Mouse (Mus musculus): ENCODE measurements around the gene Proser2.

Gene Proser2

DNA sequence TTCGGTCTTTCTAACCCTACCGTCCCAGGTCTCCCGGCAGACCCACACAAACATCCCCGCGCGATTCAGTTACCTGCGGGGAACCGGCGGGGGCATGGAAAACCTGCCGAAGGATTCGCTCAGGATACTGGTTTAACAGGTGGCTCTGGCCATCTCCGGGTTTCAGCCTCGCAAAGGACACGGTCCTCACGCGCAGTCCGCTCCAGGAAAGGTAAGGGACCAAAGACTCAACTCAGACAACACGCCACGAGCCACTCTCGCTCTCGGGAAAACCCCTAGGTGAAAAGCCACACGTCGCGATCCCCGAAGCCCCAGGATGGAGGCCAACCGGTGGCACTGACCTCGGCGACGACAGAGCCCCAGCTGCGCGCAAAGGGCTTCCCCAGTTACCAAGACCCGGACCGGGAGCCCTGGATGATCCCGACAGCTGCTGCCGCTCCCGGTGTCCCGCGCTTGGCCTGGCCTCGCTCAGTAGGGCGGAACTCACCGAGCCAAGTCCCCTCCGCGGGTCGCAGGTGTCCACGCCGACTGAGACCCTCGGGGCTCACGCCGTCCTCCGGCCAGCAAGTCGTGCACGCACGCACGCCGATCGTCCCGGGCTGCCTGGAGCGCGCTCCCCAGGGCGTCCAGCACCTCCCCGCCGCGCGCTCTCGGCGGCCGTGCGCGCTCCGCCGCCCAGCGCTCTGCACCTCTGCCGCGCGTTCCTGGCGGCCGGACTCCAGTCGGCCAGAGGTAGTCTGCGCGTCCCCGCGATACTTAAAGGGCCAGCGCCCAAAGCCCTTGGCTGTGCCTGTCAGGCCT is at the start of gene Proser2:
Gene Proser2 (minus strand): TSS at position 657 of the 801 bp plus-strand sequence.
- peak; percentile 85 for DNase-seq (ENCODE audit: low read depth, low spot score)

DNA sequence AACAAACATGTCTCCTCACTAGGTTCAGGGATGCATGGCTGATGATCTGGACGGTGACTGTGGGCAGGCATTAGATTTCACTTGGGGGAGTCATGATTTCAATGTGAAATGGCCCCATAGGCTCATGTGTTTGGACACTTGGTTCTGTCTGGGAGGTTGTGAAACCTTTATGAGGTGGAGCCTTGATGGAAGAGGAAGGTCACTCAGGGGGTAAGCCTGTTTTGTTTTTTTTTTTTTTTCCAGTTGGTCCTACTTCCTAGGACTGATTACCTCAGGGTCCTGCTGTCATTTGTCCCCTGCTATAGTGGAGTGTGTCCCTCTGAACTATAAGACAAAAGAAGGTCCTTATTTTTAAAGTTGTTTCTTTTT is 49.7 kb upstream of the Proser2 start:
- DNase-seq (ENCODE audit: low read depth, low spot score): no peak

DNA sequence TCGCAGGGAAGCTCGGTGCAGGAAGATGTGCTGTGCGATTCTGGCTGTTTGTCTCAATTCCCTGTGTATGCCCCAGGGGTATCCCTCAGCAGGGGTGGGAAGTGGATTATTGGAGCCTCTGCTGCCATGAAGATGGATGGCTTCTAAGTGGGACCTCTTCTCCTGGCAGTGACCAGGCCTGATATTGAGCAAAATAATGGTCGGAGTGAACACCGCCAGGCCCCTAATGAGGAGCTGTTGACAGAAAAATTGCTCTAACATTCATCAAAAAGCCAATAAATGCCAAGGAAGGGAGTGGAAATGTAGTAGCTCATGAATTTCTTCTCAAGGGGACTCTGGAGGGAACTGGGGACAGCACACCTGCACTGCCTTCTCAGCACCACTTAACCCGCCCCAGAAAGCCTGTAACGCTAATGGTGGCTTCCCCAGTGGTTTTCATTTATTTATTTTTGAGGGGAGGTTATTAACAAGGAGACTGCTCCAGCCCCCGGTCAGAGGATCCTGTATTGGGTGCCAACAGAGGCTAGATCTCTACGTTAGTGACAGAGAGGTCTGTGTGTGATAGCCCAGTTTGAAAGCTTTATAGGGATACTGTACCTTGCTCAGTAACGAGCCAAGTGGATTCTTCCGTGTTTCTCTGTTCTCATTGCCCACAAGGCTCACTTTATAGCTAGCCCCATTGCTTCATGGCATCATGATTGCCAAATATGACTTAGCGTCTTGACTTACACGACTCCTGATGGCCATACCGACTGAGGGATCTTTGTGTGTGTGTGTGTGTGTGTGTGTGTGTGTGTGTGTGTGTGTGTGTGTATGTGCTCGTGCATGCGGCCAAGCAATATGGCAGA is 49.1 kb upstream of the Proser2 start:
- DNase-seq (ENCODE audit: low read depth, low spot score): no peak

DNA sequence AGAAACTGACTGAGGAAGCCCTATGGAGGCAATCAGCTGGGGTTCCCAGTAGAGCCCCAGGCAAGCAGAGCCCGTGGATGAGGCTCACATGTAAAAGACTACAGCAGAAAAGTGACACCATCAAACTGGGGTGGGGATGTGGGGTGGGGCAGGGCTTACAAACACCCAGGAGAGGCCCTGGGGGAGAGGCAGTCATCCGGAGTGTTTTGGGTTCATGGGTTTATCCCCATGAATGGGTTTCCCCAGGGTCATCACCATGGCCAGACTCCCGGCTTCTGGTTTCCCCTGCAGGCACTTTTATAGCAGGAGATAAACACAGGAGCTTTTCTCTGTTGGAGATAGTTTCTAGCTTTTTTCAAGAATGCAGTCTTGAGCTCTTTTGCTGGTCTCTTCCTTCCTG is 43.0 kb upstream of the Proser2 start:
- no peak for DNase-seq (ENCODE audit: low read depth, low spot score)

DNA sequence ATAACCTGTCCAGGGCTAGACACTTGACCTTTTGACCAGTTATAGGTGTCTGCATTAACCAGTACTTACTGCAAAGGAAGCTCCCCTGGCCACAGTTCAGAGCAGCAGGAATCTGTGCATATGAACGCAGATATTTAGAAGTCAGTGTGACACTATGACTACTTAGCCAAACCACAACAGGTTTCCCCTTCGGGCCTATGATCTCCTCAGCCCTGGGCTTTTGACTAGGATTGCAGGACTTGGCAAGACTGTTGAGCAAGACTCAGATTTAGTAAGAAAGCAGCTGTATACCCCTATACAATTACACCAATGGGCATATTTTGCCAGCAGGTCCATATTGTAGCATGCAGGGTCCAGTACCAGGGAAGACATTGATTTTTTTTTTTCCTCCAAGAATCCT is 38.5 kb upstream of the Proser2 start:
- DNase-seq (ENCODE audit: low read depth, low spot score): no peak

DNA sequence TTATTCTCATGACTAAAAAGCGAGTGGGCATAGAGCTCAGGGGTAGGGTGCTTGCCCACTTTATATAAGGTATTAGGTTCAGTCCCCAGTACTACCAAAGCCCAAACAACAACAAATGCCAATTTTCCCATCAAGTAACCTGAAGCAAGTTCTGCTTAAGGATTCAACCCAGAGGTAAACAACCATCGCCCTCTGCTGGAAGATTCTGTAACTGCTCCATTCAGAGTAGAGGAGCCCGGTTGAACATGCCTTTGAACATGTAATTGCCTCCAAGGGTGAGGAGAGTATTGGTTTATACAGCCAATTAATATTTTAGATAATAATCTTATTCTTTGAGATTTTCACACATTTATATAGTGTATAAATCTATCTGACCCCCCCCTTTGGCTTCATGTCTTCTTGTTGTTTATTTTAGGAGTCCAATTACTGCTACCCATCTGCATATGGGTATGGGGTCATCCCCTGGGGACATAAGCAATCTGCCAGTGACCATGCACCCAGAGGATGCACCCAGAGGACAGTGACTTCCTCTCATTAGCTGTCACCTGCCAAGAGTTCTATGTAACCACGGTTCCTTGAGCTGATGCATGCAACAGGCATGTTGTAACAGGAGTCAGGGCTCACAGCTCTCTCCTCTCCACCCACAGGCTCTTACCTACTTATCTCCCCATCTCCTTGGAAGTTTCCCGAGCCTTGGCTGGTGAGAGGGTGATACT is 38.0 kb upstream of the Proser2 start:
- peak; percentile 86 for DNase-seq (ENCODE audit: low read depth, low spot score)

DNA sequence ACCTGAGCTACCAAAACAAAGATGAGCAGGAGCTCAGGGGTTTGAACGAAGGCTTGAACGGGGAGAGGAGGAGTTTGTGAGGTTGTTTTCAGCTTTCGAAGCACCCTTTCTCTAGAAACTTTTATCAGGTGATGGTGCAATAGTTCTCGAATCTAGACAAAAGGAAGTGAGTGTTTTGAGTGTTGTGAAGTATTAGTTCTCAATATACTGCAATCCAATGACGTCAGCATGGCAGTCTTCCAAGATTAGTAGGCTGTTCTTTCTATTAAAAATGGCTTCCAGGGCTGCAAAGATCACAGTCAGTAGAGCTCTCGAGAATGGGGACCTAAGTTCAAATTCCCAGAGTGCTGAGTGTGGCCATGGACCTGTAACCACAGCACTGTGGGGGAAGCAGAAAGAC is 35.8 kb upstream of the Proser2 start:
- no peak for DNase-seq (ENCODE audit: low read depth, low spot score)

DNA sequence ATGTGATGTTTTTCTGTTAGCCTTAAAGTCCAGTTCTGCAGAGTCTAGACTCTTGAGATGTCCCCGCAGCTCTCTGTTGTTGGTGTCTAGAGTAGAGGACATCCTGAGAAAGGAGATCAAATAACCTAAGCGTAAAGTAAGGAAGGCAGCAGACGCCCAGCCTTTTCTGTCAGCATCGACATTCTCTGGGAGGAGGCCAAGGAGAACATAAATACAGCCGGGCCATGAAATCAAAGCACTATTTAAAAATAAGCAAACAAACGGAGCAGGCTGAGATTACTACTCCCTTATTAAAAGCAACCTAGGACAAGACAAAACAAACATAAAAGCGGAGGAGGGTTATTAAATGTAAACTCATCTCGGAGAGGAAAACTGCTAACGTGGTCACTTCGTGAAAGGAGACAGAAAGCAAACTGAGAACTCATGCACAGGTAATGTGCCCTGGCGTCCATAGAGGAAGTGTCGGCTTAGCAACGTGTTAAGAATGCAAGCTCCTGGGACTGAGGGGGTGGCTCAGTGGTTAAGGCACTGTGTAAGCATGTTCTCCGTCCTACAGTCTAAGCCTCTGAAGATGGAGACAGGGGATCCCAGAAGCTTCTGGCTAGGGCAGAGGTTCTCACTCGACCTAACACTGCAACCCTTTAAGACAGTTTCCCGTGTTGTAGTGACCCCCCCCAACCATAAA is 34.7 kb upstream of the Proser2 start:
- DNase-seq (ENCODE audit: low read depth, low spot score): no peak

DNA sequence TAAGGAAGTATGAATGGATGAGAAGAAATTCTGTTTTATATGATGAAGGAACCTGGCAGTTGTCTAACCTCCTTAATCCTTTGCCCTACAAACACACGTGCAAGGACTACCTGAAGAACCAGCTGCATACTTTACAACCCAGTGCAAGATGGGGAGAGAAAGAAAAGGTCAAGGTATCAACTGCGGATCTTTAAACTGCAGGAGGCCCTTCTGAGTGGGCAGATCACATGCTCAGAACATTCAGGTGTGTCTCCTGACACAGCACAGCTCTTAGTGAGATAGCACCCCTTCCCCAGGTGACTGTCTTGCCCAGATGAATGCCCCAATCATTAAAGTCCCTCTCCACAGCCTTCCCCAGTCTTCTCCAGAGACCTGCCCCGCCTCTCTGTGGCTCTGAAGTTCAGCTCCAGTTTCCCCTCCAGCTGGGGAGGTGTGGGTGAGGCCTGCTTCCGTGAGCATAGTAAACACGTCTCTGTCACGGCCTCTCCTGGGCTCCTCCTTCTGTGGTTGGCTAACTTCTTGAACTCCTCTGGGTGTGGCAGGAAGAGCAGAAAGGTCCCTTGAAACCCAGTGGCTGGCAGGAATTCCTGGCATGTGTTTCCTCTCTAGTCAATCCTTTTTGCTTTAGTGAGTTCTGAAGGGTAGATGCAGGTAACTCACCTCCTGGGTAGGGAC is 32.5 kb upstream of the Proser2 start:
- no peak for DNase-seq (ENCODE audit: low read depth, low spot score)

DNA sequence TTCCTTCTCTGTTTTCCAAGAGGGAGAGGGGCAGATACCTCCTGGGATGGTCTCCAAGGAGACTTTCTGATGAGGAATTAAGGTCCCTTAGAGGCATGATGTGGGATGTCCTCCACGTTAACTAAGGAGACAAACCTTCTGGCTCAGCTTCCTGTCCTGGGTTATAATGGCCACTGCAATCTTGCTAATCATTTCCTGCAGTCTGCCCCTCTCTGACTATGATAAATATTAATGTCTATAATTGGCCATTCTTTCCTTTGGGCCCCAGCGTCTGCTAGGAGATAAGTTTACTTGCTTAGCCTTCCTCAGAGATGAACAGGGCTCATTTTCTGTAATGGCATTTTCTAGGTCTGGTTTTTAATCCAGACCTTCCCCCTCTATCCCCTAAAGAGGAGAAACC is 29.7 kb upstream of the Proser2 start:
- DNase-seq (ENCODE audit: low read depth, low spot score): no peak

DNA sequence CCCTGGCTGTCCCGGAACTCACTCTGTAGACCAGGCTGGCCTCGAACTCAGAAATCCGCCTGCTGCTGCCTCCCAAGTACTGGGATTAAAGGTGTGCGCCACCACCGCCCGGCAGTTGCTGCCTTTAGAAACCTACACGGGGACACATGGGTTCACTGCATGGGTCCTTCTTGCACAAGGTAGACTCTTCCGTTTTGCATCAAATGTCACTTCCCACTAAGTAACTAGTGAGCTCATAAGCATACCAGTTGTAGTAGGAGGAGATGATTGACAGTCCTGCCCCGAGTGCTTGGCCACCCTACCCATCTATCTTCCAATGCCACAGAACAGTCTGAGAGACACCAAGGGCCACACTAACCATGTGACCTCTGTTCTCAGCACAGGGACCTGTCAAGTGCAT is 29.2 kb upstream of the Proser2 start:
- no peak for DNase-seq (ENCODE audit: low read depth, low spot score)

DNA sequence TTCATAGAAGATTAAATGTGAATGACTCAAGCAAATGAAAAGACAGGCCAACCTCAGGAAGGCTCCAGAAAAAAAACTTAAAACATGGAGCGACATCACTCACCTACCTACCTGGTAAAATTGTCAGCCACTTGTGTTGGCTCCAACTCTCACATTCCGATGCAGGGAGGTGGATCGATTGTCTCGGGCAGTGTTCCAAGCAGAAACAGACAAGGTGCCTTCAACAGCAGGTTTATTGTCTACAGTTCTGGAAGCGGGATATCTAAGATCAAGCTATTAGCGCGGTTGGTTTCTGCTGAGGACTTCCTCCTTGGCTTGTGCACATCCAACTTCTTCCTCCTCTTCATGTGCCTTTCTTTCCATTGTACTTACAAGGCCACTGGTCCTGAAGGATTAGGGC is 27.6 kb upstream of the Proser2 start:
- no peak for DNase-seq (ENCODE audit: low read depth, low spot score)

DNA sequence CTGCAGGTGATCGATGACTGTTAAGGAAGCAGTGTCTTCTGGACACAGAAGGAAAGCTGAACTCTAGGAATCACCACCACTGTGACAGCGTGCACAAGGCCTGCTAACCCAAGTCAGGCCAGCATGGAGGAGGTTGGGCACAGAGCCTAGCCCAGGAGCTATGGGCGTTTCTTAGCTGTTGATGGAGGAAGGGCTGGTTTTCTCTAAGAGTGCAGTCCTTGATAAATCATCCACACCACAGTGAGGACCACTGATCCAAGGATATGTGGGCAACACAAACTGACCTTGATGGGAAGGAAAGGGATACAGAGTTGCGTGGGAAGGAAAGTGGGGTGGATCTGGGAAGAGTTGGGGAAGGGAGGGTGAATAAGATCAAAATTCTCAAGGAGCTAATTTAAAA is 27.2 kb upstream of the Proser2 start:
- DNase-seq (ENCODE audit: low read depth, low spot score): no peak

DNA sequence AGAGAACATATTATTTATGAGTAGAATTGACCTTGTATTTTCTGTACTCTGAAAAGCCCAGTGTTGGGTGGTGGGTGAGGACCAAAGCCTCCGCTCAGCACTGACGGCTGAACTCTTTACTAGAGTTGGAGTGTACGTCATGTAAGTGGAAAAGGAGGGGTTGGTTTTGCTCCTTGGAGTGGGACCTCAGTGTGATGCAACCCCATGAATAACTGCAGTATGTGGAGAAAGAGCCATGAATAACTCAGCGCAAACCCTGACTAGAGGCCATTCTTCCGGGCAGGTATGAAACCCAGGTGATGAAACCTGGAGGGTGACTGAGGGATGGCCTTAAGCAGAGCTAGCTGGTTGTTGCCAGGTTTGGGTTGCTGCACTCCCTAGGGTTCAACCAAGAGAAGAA is 19.8 kb upstream of the Proser2 start:
- DNase-seq (ENCODE audit: low read depth, low spot score): no peak

DNA sequence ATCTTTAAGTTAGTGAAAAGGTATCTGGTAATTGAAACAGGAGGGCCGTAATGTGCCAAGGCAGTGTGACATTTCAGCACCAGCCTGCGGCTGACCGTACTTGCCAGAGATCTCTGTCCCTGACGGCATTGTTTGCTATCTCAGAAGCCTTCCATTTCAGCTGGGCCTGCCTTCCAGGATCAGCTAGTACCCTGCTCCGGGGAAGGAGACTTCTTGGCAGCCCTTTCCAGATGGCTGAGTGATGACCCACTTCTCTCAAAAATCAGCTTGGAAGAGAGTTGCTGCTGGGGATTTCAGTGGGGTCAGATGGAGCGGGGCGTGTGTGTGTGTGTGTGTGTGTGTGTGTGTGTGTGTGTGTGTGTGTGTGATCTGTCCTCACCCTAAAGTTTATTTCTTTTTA is 16.9 kb upstream of the Proser2 start:
- peak; percentile 49 for DNase-seq (ENCODE audit: low read depth, low spot score)

DNA sequence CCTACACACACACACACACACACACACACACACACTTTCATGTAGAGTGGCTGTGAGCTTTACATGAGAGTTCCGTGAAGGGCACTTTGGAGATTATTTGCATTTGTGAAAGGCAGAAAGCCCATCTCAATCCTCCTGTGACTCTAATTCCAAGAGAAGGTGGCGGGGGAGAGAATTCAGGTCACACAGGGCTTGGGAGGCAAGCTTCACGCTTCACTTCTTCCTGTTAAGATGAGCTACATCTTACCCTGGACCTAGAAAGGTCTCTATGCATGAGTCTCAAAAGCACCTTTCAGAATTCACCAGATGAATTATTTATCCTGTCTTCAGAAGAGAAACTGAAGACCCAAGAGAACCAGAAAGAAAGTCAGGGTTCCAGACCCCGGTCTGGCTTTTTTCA is 16.2 kb upstream of the Proser2 start:
- no peak for DNase-seq (ENCODE audit: low read depth, low spot score)

DNA sequence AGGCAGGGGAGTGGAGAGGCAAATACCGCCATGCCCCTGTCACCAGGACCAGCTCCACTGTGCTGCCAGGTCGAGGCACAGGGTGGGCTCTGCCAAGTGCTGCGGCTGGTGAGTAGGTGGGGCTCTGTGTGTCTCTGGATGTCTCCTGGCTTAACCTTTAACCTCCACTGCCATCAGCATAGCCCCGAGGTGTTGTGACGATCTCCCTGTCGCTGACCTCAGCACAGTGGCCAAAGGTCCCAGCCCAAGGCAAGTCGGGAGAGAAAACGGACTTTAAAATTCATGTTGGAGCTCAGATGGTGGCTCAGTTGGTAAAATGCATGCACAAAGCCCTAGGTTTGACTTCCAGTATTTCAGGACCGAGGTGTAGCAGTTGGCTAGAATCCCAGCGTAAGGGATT is 15.6 kb upstream of the Proser2 start:
- DNase-seq (ENCODE audit: low read depth, low spot score): no peak

DNA sequence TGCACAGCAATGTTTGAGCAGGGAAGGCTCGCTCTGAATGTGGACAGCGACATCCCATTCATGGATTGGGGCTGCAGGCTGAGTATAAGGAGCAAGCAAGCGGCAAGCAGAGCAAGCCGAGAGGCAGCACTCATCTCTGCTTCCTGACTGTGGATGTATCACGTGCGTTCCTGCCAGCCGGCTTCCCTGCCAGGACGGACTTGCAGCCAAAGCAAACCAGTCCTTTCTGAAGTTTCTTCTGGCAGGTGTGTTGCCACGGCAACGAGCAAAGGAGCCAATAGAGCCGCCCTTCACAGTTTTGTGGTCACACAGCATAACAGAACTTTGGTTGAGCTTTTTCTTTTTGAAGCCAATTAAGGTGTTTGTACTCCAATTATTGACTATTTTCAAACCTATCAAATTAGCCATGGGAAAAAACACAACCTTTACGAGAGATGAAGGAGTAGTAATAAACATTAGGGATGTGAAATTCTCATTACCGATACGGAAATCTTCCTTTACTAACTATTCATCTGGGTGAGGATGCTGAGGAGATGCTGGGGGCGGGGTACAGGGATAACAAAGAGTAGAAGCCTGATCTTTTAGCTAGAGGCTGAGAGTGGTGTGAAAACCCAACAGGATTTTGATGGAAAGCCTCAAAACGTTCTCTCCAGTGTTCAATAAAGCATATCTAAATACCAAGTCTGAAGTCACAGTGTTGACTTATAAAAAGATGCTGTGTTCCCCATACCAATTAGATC is 13.1 kb upstream of the Proser2 start:
- DNase-seq (ENCODE audit: low read depth, low spot score): peak; percentile 22

DNA sequence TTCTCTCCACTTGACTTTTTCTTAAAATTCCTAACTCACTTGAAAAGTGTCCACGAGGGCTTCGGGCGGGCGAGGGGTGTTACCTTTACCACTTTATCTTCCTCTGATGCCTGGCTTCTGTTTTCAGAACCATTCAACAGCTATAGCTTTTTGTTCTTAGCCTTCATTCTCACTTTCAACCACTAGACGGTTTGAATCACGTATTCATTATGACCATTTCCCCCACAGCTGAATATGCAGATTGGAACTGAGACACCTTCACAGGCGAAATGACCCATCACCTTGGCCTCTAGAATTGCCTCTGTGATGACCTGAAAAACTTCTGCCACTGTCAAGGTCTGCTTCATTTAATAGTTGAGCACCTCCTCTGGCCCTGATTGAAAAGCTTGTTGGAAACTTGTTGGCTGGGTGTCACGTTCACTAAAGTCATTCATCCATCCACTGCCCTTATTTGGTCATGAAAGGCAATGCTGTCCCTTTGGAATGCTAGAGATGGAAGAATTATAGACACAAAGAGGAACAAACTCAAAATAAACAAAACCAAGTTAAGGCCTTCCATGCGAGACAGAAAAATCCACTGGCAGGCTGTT is 10.7 kb upstream of the Proser2 start:
- no peak for DNase-seq (ENCODE audit: low read depth, low spot score)

DNA sequence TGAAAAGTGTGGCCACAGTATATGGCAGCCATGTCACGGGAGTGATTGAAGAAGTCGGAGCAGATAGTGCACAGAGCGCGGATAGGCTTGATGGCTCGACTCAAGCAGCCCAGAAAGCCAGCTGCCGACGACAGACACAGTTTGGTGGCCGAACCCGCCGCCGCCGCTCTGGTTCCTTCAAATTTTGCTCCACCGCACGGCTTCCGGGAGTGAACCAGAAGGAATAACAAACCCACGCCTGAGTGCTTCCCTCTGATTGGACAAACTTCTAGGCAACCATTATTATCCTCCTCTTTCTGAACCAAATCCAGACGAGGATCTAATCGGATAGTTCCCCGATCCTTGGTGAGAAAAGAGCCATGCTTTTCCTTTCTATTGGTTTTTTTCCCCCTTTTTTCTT is 3.9 kb upstream of the Proser2 start:
- DNase-seq (ENCODE audit: low read depth, low spot score): no peak

All from brain, adult 2 months (tissue).